Mouse (Mus musculus): ENCODE data around the gene Slit3.

- TF ChIP-seq POLR2A (IDR thresholded peaks at IDR 0.05; ENCODE audit: low read depth, low read length) (no peak), CTCF (IDR thresholded peaks at IDR 0.05; ENCODE audit: borderline replicate concordance, insufficient read depth, low read length) (no peak)
These were observed 480.7 kb downstream of the Slit3 start for GRCm38 (mm10) chr11:35601652-35602240.
